Comparison of ENCODE assay signal across 10 mouse cellular contexts in genomic region chr6:97340211-97340791, GRCm38 (mm10).
DNase-seq lines count a peak whose midpoint lies in the region; ATAC-seq and TF ChIP-seq lines count a peak whose summit lies in the region.
"Had no signal": no experiment of that assay in that cellular context is flagged by ENCODE, and none has a peak within 500 bp of the region (broad histone marks: within the 10 kb centered on the region; RNA-seq: fewer than 3 reads in every experiment).

No protein-coding gene starts in this region.

- no peak for DNase-seq in kidney, adult 18-20 months
- peak; percentile 58 for DNase-seq in forebrain, embryonic 11.5 days (ENCODE audit: low spot score)
- peak; percentile 97 for DNase-seq in retina, postnatal 1 day
- DNase-seq in heart, embryonic 10.5 days (ENCODE audit: low spot score) = no peak
- DNase-seq in urinary bladder, postnatal 4 days (ENCODE audit: low spot score in 2 of 2) = no peak
- DNase-seq: lung, embryonic 14.5 days had no signal

- peak overlapping the region; percentile 12; the same call in 1 of the 2 replicates for H3K27ac ChIP-seq in kidney, embryonic 16.5 days (ENCODE audit: low read length)
- peak overlapping the region; percentile 27; the same call in 1 of the 2 replicates for H3K27ac ChIP-seq in forebrain, embryonic 11.5 days (ENCODE audit: low read depth, low read length)
- H3K27ac ChIP-seq in intestine, postnatal 0 days (ENCODE audit: low read depth, low read length) = peak overlapping the region; percentile 76
- H3K27ac ChIP-seq in liver, embryonic 12.5 days = no peak overlapping the region
- H3K27ac ChIP-seq in heart, embryonic 10.5 days = no peak overlapping the region

- peaks cover 20% of the 10 kb centered on the region; the same call in 1 of the 2 replicates for H3K4me1 ChIP-seq in kidney, embryonic 16.5 days (ENCODE audit: insufficient read depth, low read length)
- peaks cover 14% of the 10 kb centered on the region; the same call in 1 of the 2 replicates for H3K4me1 ChIP-seq in forebrain, embryonic 11.5 days (replicated peaks; ENCODE audit: control insufficient read depth, insufficient read depth, low read length)
- H3K4me1 ChIP-seq in intestine, postnatal 0 days (replicated peaks; ENCODE audit: control insufficient read depth, insufficient read depth, low read length) = peaks cover 8% of the 10 kb centered on the region; the same call in 1 of the 2 replicates
- H3K4me1 ChIP-seq in liver, embryonic 12.5 days = no peaks in the 10 kb centered on the region
- peaks cover 32% of the 10 kb centered on the region for H3K4me1 ChIP-seq in heart, embryonic 10.5 days

- WGBS in kidney, embryonic 16.5 days = 70% methylated on average over 17 of the region's 17 CpGs
- 60% methylated on average over 17 of the region's 17 CpGs for WGBS in forebrain, embryonic 11.5 days
- WGBS in intestine, postnatal 0 days = 66% methylated on average over 17 of the region's 17 CpGs
- WGBS in liver, embryonic 12.5 days (ENCODE audit: insufficient replicate concordance) = 78% methylated on average over 17 of the region's 17 CpGs
- WGBS in heart, embryonic 10.5 days = 88% methylated on average over 17 of the region's 17 CpGs

- no peaks in the 10 kb centered on the region for H3K36me3 ChIP-seq in kidney, embryonic 16.5 days (ENCODE audit: insufficient read depth, low read length)
- no peaks in the 10 kb centered on the region for H3K36me3 ChIP-seq in forebrain, embryonic 11.5 days (ENCODE audit: control insufficient read depth, insufficient read depth, low read length)
- H3K36me3 ChIP-seq in intestine, postnatal 0 days (ENCODE audit: control insufficient read depth, insufficient read depth) = no peaks in the 10 kb centered on the region
- H3K36me3 ChIP-seq in liver, embryonic 12.5 days = no peaks in the 10 kb centered on the region
- peaks cover 16% of the 10 kb centered on the region; the same call in 1 of the 2 replicates for H3K36me3 ChIP-seq in heart, embryonic 10.5 days
- H3K36me3 ChIP-seq: heart, embryonic 15.5 days had no signal

- H3K27me3 ChIP-seq in kidney, embryonic 16.5 days (ENCODE audit: insufficient read depth, low read length) = no peaks in the 10 kb centered on the region
- no peaks in the 10 kb centered on the region for H3K27me3 ChIP-seq in forebrain, embryonic 11.5 days (ENCODE audit: control insufficient read depth, insufficient read depth, low read length)
- no peaks in the 10 kb centered on the region for H3K27me3 ChIP-seq in intestine, postnatal 0 days (replicated peaks; ENCODE audit: control insufficient read depth, insufficient read depth, low read length)
- no peaks in the 10 kb centered on the region for H3K27me3 ChIP-seq in liver, embryonic 12.5 days (replicated peaks)
- H3K27me3 ChIP-seq in heart, embryonic 10.5 days (ENCODE audit: insufficient read depth, poor library complexity, severe bottlenecking) = no peaks in the 10 kb centered on the region
- H3K27me3 ChIP-seq: heart, embryonic 15.5 days had no signal

- no peak for TF ChIP-seq CTCF in intestine, postnatal 0 days (IDR thresholded peaks at IDR 0.05; ENCODE audit: low read depth)

- no peak overlapping the region for H3K9ac ChIP-seq in kidney, embryonic 16.5 days (replicated peaks; ENCODE audit: low read length)
- H3K9ac ChIP-seq in forebrain, embryonic 11.5 days (ENCODE audit: low read length) = no peak overlapping the region
- no peak overlapping the region for H3K9ac ChIP-seq in intestine, postnatal 0 days (ENCODE audit: low read depth, low read length)
- H3K9ac ChIP-seq in liver, embryonic 12.5 days = no peak overlapping the region
- H3K9ac ChIP-seq: heart, embryonic 15.5 days; lung, embryonic 14.5 days had no signal

- H3K4me2 ChIP-seq in kidney, embryonic 16.5 days (replicated peaks; ENCODE audit: low read depth, low read length) = no peak overlapping the region
- H3K4me2 ChIP-seq in forebrain, embryonic 11.5 days (ENCODE audit: low read depth, low read length, severe bottlenecking) = no peak overlapping the region
- H3K4me2 ChIP-seq in intestine, postnatal 0 days (replicated peaks; ENCODE audit: low read depth) = no peak overlapping the region
- H3K4me2 ChIP-seq in liver, embryonic 12.5 days = no peak overlapping the region
- H3K4me2 ChIP-seq: heart, embryonic 15.5 days; lung, embryonic 14.5 days had no signal

- H3K4me3 ChIP-seq in kidney, embryonic 16.5 days (ENCODE audit: low read length) = no peak overlapping the region
- no peak overlapping the region for H3K4me3 ChIP-seq in forebrain, embryonic 11.5 days (ENCODE audit: low read depth, low read length)
- H3K4me3 ChIP-seq in intestine, postnatal 0 days (ENCODE audit: low read depth, low read length) = no peak overlapping the region
- no peak overlapping the region for H3K4me3 ChIP-seq in liver, embryonic 12.5 days
- no peak overlapping the region for H3K4me3 ChIP-seq in heart, embryonic 10.5 days
- H3K4me3 ChIP-seq: heart, embryonic 15.5 days had no signal

- H3K9me3 ChIP-seq in kidney, embryonic 16.5 days (ENCODE audit: low read length) = no peaks in the 10 kb centered on the region
- no peaks in the 10 kb centered on the region for H3K9me3 ChIP-seq in forebrain, embryonic 11.5 days (ENCODE audit: control insufficient read depth, low read length)
- H3K9me3 ChIP-seq in intestine, postnatal 0 days (ENCODE audit: control insufficient read depth) = no peaks in the 10 kb centered on the region
- no peaks in the 10 kb centered on the region for H3K9me3 ChIP-seq in liver, embryonic 12.5 days (replicated peaks)
- no peaks in the 10 kb centered on the region for H3K9me3 ChIP-seq in heart, embryonic 10.5 days
- H3K9me3 ChIP-seq: heart, embryonic 15.5 days had no signal

- ATAC-seq in kidney, embryonic 16.5 days (ENCODE audit: low FRiP score, low TSS enrichment) = peak; percentile 21; the same call in 1 of the 2 replicates
- peak; percentile 47 for ATAC-seq in forebrain, embryonic 11.5 days (replicated peaks; ENCODE audit: low FRiP score)
- ATAC-seq in intestine, postnatal 0 days = no peak
- ATAC-seq in liver, embryonic 12.5 days = no peak

Comparison
In these comparisons a context has a peak if more than half of its experiments do, and no peak if none do; other contexts are left out.
1. ATAC-seq: peak in kidney, embryonic 16.5 days (single experiment) and forebrain, embryonic 11.5 days (single experiment); none in intestine, postnatal 0 days (single experiment) and liver, embryonic 12.5 days (single experiment).
2. H3K27ac ChIP-seq: peak in kidney, embryonic 16.5 days (single experiment), forebrain, embryonic 11.5 days (single experiment) and intestine, postnatal 0 days (single experiment); none in liver, embryonic 12.5 days (single experiment) and heart, embryonic 10.5 days (single experiment).
3. DNase-seq: peak in forebrain, embryonic 11.5 days (single experiment) and retina, postnatal 1 day (single experiment); none in kidney, adult 18-20 months (single experiment), heart, embryonic 10.5 days (single experiment) and urinary bladder, postnatal 4 days (0 of 2).